Mouse (Mus musculus) midbrain, embryonic 16.5 days (tissue): ENCODE measurements at regions not wholly inside any gene's neighbourhood (a gene's known extent, or its start where the extent isn't known, plus 50 kb on each side); places are given as distances from the start of the nearest gene placed in this dataset.

Experiments
- ATAC-seq: fragments of 200-750 bp; cut with Nextera tagmentation; 2 replicates; pipeline ENCODE4 v1.8.0; 2017; ENCODE audit warnings: moderate TSS enrichment
- H3K27ac ChIP-seq: fragments of 300-500 bp; sonication (generic); 2 replicates; pipeline ENCODE4 v1.5.1; 2014; ENCODE audit warnings: mild to moderate bottlenecking, low read length, mixed read lengths
- H3K27me3 ChIP-seq: fragments of 300-500 bp; sonication (generic); 2 replicates; pipeline ENCODE4 v1.6.1; 2014; ENCODE audit warnings: low read depth, low read length, mixed read lengths; ENCODE audit not compliant: control insufficient read depth, insufficient read depth
- H3K36me3 ChIP-seq: fragments of 300-500 bp; sonication (generic); 2 replicates; pipeline ENCODE4 v1.6.1; 2014; ENCODE audit warnings: mild to moderate bottlenecking, low read length, moderate library complexity, mixed read lengths; ENCODE audit not compliant: control insufficient read depth, insufficient read depth
- H3K4me1 ChIP-seq: fragments of 300-500 bp; sonication (generic); 2 replicates; pipeline ENCODE4 v1.6.1; 2014; ENCODE audit warnings: mild to moderate bottlenecking, low read length, mixed read lengths; ENCODE audit not compliant: control insufficient read depth, insufficient read depth
- H3K4me2 ChIP-seq: fragments of 300-500 bp; sonication (generic); 2 replicates; pipeline ENCODE4 v1.6.1; 2014; ENCODE audit warnings: mild to moderate bottlenecking, low read length, mixed read lengths
- H3K4me3 ChIP-seq: fragments of 300-500 bp; sonication (generic); 2 replicates; pipeline ENCODE4 v1.5.1; 2014; ENCODE audit warnings: low read depth, mild to moderate bottlenecking, low read length, moderate library complexity, mixed read lengths
- H3K9ac ChIP-seq: fragments of 300-500 bp; sonication (generic); 2 replicates; pipeline ENCODE4 v1.6.1; 2014; ENCODE audit warnings: low read depth, low read length, mixed read lengths
- H3K9me3 ChIP-seq: fragments of 300-500 bp; sonication (generic); replicated peaks from 2 replicates; pipeline ENCODE4 v1.6.1; 2014; ENCODE audit warnings: mild to moderate bottlenecking, low read length, mixed read lengths; ENCODE audit not compliant: control insufficient read depth, poor library complexity, severe bottlenecking
- WGBS: fragments of 180-500 bp; shearing (Covaris S2); extraction: QIAGEN DNeasy Blood & Tissue Kit; methylation state at CpG from one replicate; pipeline ENCODE4 v1.1.7; 2014; 5-methylcytosine and 5-hydroxymethylcytosine counted together

DNA sequence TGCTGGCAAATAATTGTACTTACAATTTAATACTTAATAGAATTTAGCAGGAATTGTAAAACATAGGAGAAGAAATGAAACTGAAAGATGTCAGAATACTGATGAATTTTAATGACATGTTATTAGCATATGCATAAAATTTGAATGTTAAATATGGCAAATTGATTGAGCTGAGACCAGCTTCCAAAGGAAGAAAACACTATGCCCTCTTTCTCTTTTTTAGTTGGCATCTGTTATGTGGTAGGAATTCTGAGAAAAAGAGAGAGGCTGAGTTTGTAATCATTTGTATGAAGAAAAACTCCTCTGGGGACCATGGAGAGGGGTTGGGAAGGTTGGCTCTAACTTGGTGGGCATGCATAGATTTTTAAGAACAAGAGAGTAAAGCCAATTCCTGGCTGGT lies 224.2 kb downstream of the Gm11077 start:
- no peak overlapping the region for H3K4me3 ChIP-seq
- H3K9ac ChIP-seq, result no peak overlapping the region
- H3K4me1 ChIP-seq, result peaks cover 5% of the 10 kb centered on the region; the same call in 1 of the 2 replicates
- H3K9me3 ChIP-seq, result no peaks in the 10 kb centered on the region
- H3K27me3 ChIP-seq, result no peaks in the 10 kb centered on the region
- no peak overlapping the region for H3K4me2 ChIP-seq
- no peaks in the 10 kb centered on the region for H3K36me3 ChIP-seq
- no peak for ATAC-seq
- H3K27ac ChIP-seq, result peak overlapping the region; percentile 19; the same call in 1 of the 2 replicates

DNA sequence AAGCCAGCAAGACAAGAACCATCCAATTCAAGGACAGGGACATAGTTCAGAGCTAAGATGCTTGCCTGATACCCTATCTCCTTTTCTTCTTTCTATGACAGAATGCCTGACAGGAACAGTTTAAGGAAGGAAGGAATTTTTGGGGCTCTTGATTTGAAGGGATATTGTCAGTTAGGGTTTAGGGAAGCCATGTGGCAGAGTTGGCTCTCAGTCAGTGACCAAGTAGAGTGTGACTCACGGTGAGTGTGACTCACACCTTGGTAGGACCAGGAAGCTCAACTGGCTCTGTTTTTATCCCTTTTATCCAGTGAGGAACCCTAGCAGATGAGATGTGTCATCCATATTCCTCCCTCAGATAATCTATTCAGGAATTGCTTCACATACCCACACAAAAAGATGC lies 224.6 kb downstream of the Gm11077 start:
- Histone ChIP-seq H3K4me2 (no peak overlapping the region), H3K4me3 (no peak overlapping the region), H3K9ac (no peak overlapping the region), H3K27ac (peak overlapping the region; percentile 19; the same call in 1 of the 2 replicates), H3K27me3 (no peaks in the 10 kb centered on the region), H3K36me3 (no peaks in the 10 kb centered on the region), H3K9me3 (no peaks in the 10 kb centered on the region), H3K4me1 (peaks cover 5% of the 10 kb centered on the region; the same call in 1 of the 2 replicates)
- 90% methylated on average over 1 of the region's 1 CpGs for WGBS
- no peak for ATAC-seq

DNA sequence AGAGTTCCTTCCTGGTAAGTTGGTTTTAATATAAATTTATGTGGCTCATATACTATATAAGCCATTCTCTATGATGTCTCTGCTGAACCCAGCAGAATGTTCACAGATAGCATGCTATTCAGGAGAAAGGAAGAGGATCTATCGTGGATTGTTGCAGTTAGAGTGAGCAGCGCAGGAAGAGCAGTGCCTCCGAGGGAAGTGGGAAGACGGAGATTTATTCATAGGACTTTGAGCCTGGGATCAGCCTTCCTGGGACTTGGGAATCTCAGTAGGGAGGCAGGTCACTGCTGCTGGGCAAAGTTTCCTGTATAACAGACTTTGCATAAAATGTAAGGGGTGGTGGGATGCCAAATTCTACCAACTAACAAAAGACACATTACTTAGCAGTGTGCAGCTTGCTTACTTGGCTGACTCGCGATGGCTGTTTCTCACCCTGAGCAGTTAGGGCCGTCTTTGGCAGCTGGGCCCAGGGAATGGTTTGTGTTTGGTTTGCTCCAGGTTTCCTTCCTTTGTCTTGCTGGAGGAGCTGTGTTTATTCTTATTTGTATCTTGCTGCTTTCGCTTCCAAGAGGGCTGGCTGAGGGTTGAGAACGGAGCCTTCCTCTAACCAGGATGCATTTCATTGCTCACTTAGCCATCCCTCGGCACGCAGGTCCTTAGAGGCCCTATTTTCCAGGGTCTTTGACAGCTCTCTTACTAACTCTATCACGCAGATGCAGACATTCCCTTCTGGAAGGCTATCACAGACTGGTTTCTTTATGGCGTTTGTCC lies 226.9 kb downstream of the Gm11077 start:
- H3K36me3 ChIP-seq, result no peaks in the 10 kb centered on the region
- WGBS, result 48% methylated on average over 13 of the region's 13 CpGs
- H3K4me2 ChIP-seq, result no peak overlapping the region
- ATAC-seq, result 0 out of 2 replicates have a peak, but pooled peaks have one; percentile 59
- no peak overlapping the region for H3K27ac ChIP-seq
- H3K27me3 ChIP-seq, result no peaks in the 10 kb centered on the region
- no peaks in the 10 kb centered on the region for H3K9me3 ChIP-seq
- peaks cover 5% of the 10 kb centered on the region; the same call in 1 of the 2 replicates for H3K4me1 ChIP-seq
- no peak overlapping the region for H3K9ac ChIP-seq
- no peak overlapping the region for H3K4me3 ChIP-seq

DNA sequence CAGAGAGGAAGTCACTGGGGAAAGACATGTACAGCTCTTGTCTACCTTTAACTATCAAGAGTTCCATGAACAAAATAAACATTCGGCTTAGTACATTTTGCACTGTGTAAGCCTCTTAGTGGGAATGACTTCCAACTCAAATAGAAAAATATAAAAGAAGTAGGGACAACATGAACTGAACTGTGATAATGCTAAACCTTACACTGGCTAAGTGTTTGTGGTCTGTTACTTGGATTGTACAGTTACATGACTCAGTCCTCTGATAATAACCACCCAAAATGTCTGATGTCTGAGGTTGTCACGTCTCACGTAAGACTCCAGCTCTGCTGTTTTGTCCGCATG lies 227.4 kb downstream of the Gm11077 start:
- Histone ChIP-seq H3K4me2 (no peak overlapping the region), H3K4me3 (no peak overlapping the region), H3K27ac (no peak overlapping the region), H3K4me1 (peaks cover 5% of the 10 kb centered on the region; the same call in 1 of the 2 replicates), H3K27me3 (no peaks in the 10 kb centered on the region), H3K36me3 (no peaks in the 10 kb centered on the region), H3K9ac (no peak overlapping the region), H3K9me3 (no peaks in the 10 kb centered on the region)
- ATAC-seq, result 0 out of 2 replicates have a peak, but pooled peaks have one; percentile 30
- 90% methylated on average over 4 of the region's 4 CpGs for WGBS

DNA sequence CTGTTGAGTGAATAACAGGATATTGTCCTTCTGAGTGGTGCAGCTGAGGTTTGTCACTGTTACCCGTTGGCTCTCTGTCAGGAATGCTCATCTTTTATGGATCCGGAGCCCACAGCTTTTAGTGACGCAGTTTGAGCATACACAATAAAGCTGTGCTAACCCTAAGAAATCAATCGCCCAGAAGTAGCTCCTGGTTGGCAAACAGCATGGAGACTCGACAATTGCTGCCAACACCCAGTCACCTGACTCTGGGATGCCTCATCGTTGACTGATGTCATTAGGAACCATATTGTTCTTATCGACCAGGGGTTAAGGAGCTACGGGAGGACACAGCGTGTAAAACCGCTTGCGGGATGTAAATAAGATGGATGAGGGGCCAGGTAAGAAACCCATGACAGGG lies 232.9 kb downstream of the Gm11077 start:
- Histone ChIP-seq H3K27me3 (no peaks in the 10 kb centered on the region), H3K9me3 (no peaks in the 10 kb centered on the region), H3K27ac (no peak overlapping the region), H3K4me3 (peak overlapping the region; percentile 20; the same call in 1 of the 2 replicates), H3K4me1 (peaks cover 9% of the 10 kb centered on the region), H3K4me2 (peak overlapping the region; percentile 47), H3K36me3 (no peaks in the 10 kb centered on the region), H3K9ac (no peak overlapping the region)
- WGBS, result 23% methylated on average over 11 of the region's 11 CpGs
- ATAC-seq, result peak; percentile 49

DNA sequence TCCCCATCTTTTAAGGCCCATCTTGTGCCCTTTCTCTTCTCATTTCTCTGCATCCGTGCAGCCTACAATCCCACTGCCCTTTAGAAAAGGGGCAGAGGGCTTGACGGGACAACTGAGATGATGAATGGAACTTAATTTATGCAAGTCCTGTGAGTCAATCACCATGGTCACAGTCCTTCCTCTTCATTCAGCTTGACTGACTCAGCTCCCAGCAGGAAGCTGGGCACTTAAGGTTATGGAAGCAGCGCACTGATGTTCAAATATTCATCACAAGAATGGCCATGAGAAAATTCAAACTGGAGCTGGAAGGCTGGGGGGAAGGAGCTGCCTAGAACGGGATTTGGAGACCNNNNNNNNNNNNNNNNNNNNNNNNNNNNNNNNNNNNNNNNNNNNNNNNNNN lies 233.5 kb downstream of the Gm11077 start:
- Histone ChIP-seq H3K36me3 (no peaks in the 10 kb centered on the region), H3K4me2 (peak overlapping the region; percentile 47), H3K4me3 (no peak overlapping the region), H3K27me3 (no peaks in the 10 kb centered on the region), H3K27ac (0 out of 2 replicates have a peak overlapping the region, but pooled peaks have one; percentile 2), H3K9ac (no peak overlapping the region), H3K4me1 (peaks cover 9% of the 10 kb centered on the region), H3K9me3 (no peaks in the 10 kb centered on the region)
- ATAC-seq, result peak; percentile 46
- 7% methylated on average over 4 of the region's 4 CpGs for WGBS

DNA sequence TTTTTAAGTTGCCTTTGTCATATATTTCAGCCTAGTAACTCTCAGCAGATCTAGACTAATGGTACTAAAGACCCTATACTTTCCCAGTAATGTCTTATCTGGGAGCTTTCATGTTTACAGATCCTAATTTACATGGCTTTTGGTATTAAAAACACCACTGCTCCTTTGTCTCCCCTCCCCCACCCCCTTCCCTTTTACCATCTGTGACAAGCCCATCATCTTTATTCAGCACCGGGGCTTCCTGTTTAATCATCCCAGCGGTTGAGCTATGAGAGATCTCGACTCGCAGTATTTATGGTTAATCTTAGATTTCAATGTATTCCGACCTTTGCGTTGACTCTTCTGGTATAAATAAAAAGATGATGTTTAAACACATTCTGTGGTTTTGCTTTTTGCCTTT lies 244.6 kb downstream of the Gm11077 start:
- no peaks in the 10 kb centered on the region; the same call in 1 of the 2 replicates for H3K4me1 ChIP-seq
- 38% methylated on average over 6 of the region's 6 CpGs for WGBS
- no peak overlapping the region for H3K9ac ChIP-seq
- no peak; the same call in 1 of the 2 replicates for ATAC-seq
- no peak overlapping the region for H3K4me3 ChIP-seq
- H3K4me2 ChIP-seq, result no peak overlapping the region
- H3K9me3 ChIP-seq, result no peaks in the 10 kb centered on the region
- no peak overlapping the region for H3K27ac ChIP-seq
- no peaks in the 10 kb centered on the region for H3K36me3 ChIP-seq
- no peaks in the 10 kb centered on the region for H3K27me3 ChIP-seq

DNA sequence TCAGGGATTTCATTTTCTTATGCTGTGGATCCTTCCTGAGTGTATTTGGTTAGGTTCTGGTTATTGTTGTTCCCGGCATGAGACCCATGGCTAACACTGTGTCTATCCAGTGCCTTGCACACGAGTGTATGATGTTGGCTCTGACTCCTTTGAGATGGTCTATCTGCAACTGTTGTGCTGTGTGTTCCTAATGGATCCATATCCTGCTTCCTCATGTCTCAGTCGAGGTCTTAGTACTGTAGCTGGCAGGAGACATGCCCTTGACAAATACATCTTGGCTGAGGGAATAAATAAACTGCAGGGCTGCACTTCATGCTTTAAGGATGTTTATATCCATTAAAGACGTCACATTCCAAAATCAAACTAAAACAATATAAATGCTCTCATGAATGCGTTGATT lies 247.9 kb downstream of the Gm11077 start:
- H3K9me3 ChIP-seq, result no peaks in the 10 kb centered on the region
- no peaks in the 10 kb centered on the region; the same call in 1 of the 2 replicates for H3K4me1 ChIP-seq
- 88% methylated on average over 5 of the region's 5 CpGs for WGBS
- H3K27ac ChIP-seq, result no peak overlapping the region
- no peak overlapping the region for H3K9ac ChIP-seq
- H3K4me2 ChIP-seq, result no peak overlapping the region
- no peak overlapping the region for H3K4me3 ChIP-seq
- H3K27me3 ChIP-seq, result no peaks in the 10 kb centered on the region
- no peaks in the 10 kb centered on the region for H3K36me3 ChIP-seq
- ATAC-seq, result no peak

DNA sequence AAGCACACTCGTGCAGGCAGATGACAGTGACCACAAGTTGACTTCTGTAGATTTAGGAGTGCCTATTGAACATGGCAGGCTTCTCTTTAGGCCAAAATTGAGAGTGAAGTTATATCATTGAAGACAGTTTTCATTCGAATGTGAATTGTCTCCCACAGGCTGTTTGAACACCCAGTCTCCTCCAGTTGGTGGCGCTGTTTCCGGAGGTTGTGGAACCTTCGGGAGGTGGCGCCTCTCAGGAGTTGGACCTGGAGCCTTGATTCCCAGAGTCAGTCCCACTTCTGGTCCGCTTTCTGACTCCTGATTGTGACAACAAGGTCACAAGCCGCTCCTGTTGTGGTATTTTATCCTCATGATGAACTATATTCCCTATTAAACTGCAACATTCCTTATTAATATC lies 254.5 kb downstream of the Gm11077 start:
- Histone ChIP-seq H3K9me3 (no peaks in the 10 kb centered on the region), H3K27me3 (no peaks in the 10 kb centered on the region), H3K4me3 (no peak overlapping the region), H3K4me1 (no peaks in the 10 kb centered on the region), H3K9ac (no peak overlapping the region), H3K36me3 (no peaks in the 10 kb centered on the region), H3K4me2 (no peak overlapping the region), H3K27ac (no peak overlapping the region)
- 93% methylated on average over 8 of the region's 8 CpGs for WGBS
- ATAC-seq, result no peak
